Mouse (Mus musculus): ENCODE measurements around the gene Igf2bp2.

DNA sequence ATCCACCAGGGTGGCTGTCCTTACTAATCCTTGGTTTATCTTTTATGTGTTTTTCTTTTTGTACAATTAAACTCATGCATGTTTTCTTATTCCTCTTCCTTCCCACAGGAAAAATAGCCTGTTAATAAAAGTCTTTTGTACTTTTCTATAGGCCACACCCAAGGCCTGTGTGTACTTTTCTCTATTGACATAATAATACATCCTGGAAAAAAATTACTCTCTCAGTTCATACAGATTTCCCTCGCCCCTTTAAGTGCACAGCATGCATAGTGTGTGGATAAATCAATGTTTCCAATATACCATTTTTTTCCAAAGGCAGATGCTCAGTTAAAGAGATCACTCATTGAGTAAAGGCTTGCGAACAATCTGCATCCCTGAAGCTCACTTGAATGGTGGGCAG, 14.9 kb upstream of the Igf2bp2 start:
- TF ChIP-seq ZNF384 (IDR thresholded peaks at IDR 0.05; ENCODE audit: low read depth, low read length): no peak
- TF ChIP-seq MAFK (IDR thresholded peaks at IDR 0.05; ENCODE audit: insufficient read depth, low read depth, low read length): no peak
